9 mouse cellular contexts compared by ENCODE assay signal in the genomic region with DNA sequence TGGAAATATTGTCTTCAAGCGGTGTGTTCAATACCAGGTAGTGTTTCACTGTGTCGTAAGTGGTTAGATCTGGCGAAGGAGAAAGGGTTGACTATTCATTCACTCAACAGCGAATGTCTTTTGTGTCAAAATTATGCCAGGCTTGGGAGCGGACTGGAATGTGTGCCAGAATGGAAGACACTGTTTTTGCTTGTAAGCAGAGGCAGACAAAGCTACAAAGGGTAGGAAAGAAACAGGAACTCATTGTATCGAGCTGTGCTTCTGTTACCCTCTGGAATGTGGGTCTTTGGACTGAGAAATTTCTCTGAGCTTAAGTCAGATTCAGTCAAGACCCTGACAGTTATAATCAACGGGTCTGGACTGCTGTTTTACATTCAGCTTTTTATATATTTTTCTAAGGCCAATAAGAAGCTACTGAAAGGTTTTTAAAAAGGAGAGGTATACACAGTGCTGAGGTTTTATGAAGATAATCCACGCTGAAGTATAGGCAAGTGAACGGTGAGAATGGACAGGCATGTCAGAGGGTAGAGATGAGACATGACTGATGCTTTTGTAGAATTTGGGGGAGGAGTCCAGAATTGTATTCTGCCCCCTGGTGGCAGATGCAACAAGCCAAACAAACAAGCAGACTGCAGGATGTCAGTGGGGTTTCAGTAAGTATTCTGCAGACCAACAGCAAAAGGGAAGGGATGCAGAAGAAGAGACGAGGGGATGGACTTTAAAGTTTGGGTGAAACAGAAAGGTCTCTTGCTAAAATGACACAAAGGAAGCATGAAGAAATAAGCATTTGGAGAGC. TPM values are rescaled to one million over a fixed set of nuclear protein-coding genes. Genes with fewer than 3 reads are reported as not detected.
DNase-seq lines count a peak whose midpoint lies in the region; ATAC-seq and TF ChIP-seq lines count a peak whose summit lies in the region.
"Had no signal": no experiment of that assay in that cellular context is flagged by ENCODE, and none has a peak within 500 bp of the region (broad histone marks: within the 10 kb centered on the region; RNA-seq: fewer than 3 reads in every experiment).

No protein-coding gene starts in this region.

- peak; percentile 60 for TF ChIP-seq CTCF in kidney, postnatal 0 days (IDR thresholded peaks at IDR 0.05; ENCODE audit: low read depth)

- WGBS in kidney, postnatal 0 days = 92% methylated on average over 10 of the region's 10 CpGs
- 87% methylated on average over 10 of the region's 10 CpGs for WGBS in midbrain, embryonic 11.5 days

- no peak for ATAC-seq in kidney, postnatal 0 days (replicated peaks; ENCODE audit: low FRiP score, low read depth)
- peak; percentile 45 for ATAC-seq in CD4-positive, CD25-positive, alpha-beta regulatory T cell, adult 4 months
- no peak for ATAC-seq in midbrain, embryonic 11.5 days (ENCODE audit: low FRiP score)
- ATAC-seq: hindbrain, embryonic 16.5 days had no signal

- no peaks in the 10 kb centered on the region for H3K9me3 ChIP-seq in kidney, postnatal 0 days (replicated peaks; ENCODE audit: low read length)
- H3K9me3 ChIP-seq in midbrain, embryonic 11.5 days (ENCODE audit: control insufficient read depth, low read length) = no peaks in the 10 kb centered on the region

- H3K4me2 ChIP-seq in kidney, postnatal 0 days (ENCODE audit: low read length) = no peak overlapping the region
- H3K4me2 ChIP-seq in midbrain, embryonic 11.5 days = no peak overlapping the region

- no peaks in the 10 kb centered on the region for H3K27me3 ChIP-seq in kidney, postnatal 0 days (ENCODE audit: insufficient read depth, low read length)
- no peaks in the 10 kb centered on the region for H3K27me3 ChIP-seq in midbrain, embryonic 11.5 days (ENCODE audit: control insufficient read depth, insufficient read depth, low read length)

- peaks cover 7% of the 10 kb centered on the region; the same call in 1 of the 2 replicates for H3K36me3 ChIP-seq in kidney, postnatal 0 days (ENCODE audit: insufficient read depth, low read length)
- peaks cover 12% of the 10 kb centered on the region; the same call in 1 of the 2 replicates for H3K36me3 ChIP-seq in midbrain, embryonic 11.5 days (ENCODE audit: control insufficient read depth, insufficient read depth, low read length)

- no peak overlapping the region for H3K4me3 ChIP-seq in kidney, postnatal 0 days (replicated peaks; ENCODE audit: low read depth, low read length)
- H3K4me3 ChIP-seq in midbrain, embryonic 11.5 days (ENCODE audit: low read depth, low read length) = no peak overlapping the region

- no peaks in the 10 kb centered on the region for H3K4me1 ChIP-seq in kidney, postnatal 0 days (replicated peaks; ENCODE audit: insufficient read depth, low read length)
- H3K4me1 ChIP-seq in midbrain, embryonic 11.5 days (ENCODE audit: control insufficient read depth, insufficient read depth, low read length) = no peaks in the 10 kb centered on the region

- no peak overlapping the region for H3K9ac ChIP-seq in kidney, postnatal 0 days (ENCODE audit: low read depth, low read length)
- H3K9ac ChIP-seq in midbrain, embryonic 11.5 days (ENCODE audit: low read length) = no peak overlapping the region

- H3K27ac ChIP-seq in kidney, postnatal 0 days = no peak overlapping the region
- no peak overlapping the region for H3K27ac ChIP-seq in midbrain, embryonic 11.5 days (ENCODE audit: low read depth, low read length)

- DNase-seq in kidney, postnatal 0 days (ENCODE audit: low spot score) = no peak
- no peak for DNase-seq in kidney, postnatal 14 days
- peak; percentile 58 for DNase-seq in A20 (ENCODE audit: low read depth, low spot score)
- peak; percentile 32 to 44 for DNase-seq in layer of hippocampus, postnatal 10 days (ENCODE audit: low spot score in 2 of 2)
- DNase-seq in right cerebral cortex, postnatal 14 days = no peak
- DNase-seq in midbrain, embryonic 11.5 days (ENCODE audit: low spot score, missing footprints) = no peak

RNA-seq across cellular contexts. Expression of a gene that starts 17.2 kb away (rescaled TPM):
- polyA plus RNA-seq in kidney, postnatal 0 days (2015; fragmentation: Nextera tagmentation; extraction: Ambion mirVana) = 6.8 and 7.3 TPM in 2 replicates
- 1 to 10 TPM; 4.3 to 4.5 TPM for polyA plus RNA-seq in CD4-positive, CD25-positive, alpha-beta regulatory T cell, adult 4 months (2017; shearing (Covaris generic))
- 10 to 100 TPM; 30.9 to 34.5 TPM for total RNA-seq in layer of hippocampus, postnatal 10 days (2021)
- polyA plus RNA-seq in midbrain, embryonic 11.5 days (2014; fragmentation: Nextera tagmentation; extraction: Ambion mirVana) = 26.8 and 30.8 TPM in 2 replicates

RNA-seq across cellular contexts. Expression of a gene that starts 17.4 kb away (rescaled TPM):
- polyA plus RNA-seq in kidney, postnatal 0 days (2015; fragmentation: Nextera tagmentation; extraction: Ambion mirVana) = 24.0 and 25.0 TPM in 2 replicates
- 1 to 10 TPM in 1 of 2 experiments, under 1 TPM in 1; 0.74 to 2.3 TPM for polyA plus RNA-seq in CD4-positive, CD25-positive, alpha-beta regulatory T cell, adult 4 months (2017; shearing (Covaris generic))
- total RNA-seq in layer of hippocampus, postnatal 10 days (2021) = 1 to 10 TPM; 1.5 to 2.1 TPM
- 31.4 and 37.0 TPM in 2 replicates for polyA plus RNA-seq in midbrain, embryonic 11.5 days (2014; fragmentation: Nextera tagmentation; extraction: Ambion mirVana)

RNA-seq across cellular contexts. Expression of a gene that starts 19.7 kb away (rescaled TPM):
- polyA plus RNA-seq in kidney, postnatal 0 days (2015; fragmentation: Nextera tagmentation; extraction: Ambion mirVana) = 0.26 and 0.58 TPM in 2 replicates
- polyA plus RNA-seq in CD4-positive, CD25-positive, alpha-beta regulatory T cell, adult 4 months (2017; shearing (Covaris generic)) = not detected
- total RNA-seq in layer of hippocampus, postnatal 10 days (2021) = under 1 TPM; 0.62 to 0.80 TPM
- not detected in 2 replicates for polyA plus RNA-seq in midbrain, embryonic 11.5 days (2014; fragmentation: Nextera tagmentation; extraction: Ambion mirVana)
- polyA plus RNA-seq: stomach, embryonic 14.5 days had no signal

Comparison
In these comparisons a context has a peak if more than half of its experiments do, and no peak if none do; other contexts are left out.
1. DNase-seq: peak in A20 (single experiment) and layer of hippocampus, postnatal 10 days (2 of 2); none in kidney, postnatal 0 days (single experiment), kidney, postnatal 14 days (single experiment), right cerebral cortex, postnatal 14 days (single experiment) and midbrain, embryonic 11.5 days (single experiment).